Mouse (Mus musculus) cerebellum, adult 2 months (tissue): Measurements from ENCODE around the gene Gm29049.
"Not testable (repeated sequence)": the region's sequence is repeated elsewhere in the genome, so short reads cannot be mapped to it uniquely, and the experiment has no call there.

Experiments used
- CTCF ChIP-seq: fragments of 200-500 bp; IDR thresholded peaks from 2 replicates; pipeline ENCODE4 v1.5.1; 2011; ENCODE audit warnings: low read depth, mild to moderate bottlenecking, control low read depth, low read length, moderate library complexity, borderline replicate concordance; ENCODE audit not compliant: insufficient read depth
- POLR2A ChIP-seq: fragments of 200-500 bp; IDR thresholded peaks from 2 replicates; pipeline ENCODE4 v1.6.1; 2011; ENCODE audit warnings: low read length, control low read depth, borderline replicate concordance; ENCODE audit not compliant: insufficient read depth

- TF ChIP-seq CTCF, POLR2A: not testable (repeated sequence)
Observed at GRCm38 (mm10) chrY:7997068-7997467, at the start of gene Gm29049.
